Mouse (Mus musculus) spleen, adult 2 months (tissue): ENCODE measurements around the gene Rpl19.

Source experiments
- CTCF ChIP-seq: fragments of 200-500 bp; IDR thresholded peaks from 2 replicates; pipeline ENCODE4 v1.5.1; 2011; ENCODE audit warnings: mild to moderate bottlenecking, inconsistent platforms; ENCODE audit not compliant: insufficient read depth, insufficient read length, insufficient replicate concordance; ENCODE audit errors: extremely low read depth
- POLR2A ChIP-seq: fragments of 200-500 bp; IDR thresholded peaks from 2 replicates; pipeline ENCODE4 v1.6.1; 2011; ENCODE audit warnings: low read depth, low read length, inconsistent platforms

GRCm38 (mm10) chr11:97977797-97978196 lies 48.7 kb upstream of the Rpl19 start:
- TF ChIP-seq POLR2A (no peak), CTCF (no peak)
